Mouse (Mus musculus) adrenal gland, postnatal 36 days (tissue): ENCODE results near the gene Shisa4. TPM values are rescaled to one million over a fixed set of nuclear protein-coding genes. Genes with fewer than 3 reads are reported as not detected.
A peak's percentile ranks its signal among the peaks of the same experiment; 100 is the strongest.

Experiments
- DNase-seq, 2 experiments: peaks; one replicate each; pipeline ENCODE4 v3.0.0; 2021; ENCODE audit warnings: mixed read lengths in 1 of 2
- total RNA-seq, 2 experiments: library from RNA; stranded (reverse); gene quantifications; 2 replicates each; pipeline ENCODE4 v1.2.3; 2021

Gene Shisa4
- total RNA-seq, 2 experiments from 2014 or later, result 6.8 to 9.2 TPM

- peak; percentile 76 to 79 for DNase-seq
These were observed 8.0 kb downstream of the Shisa4 start for GRCm38 (mm10) chr1:135367005-135367404.

GRCm38 (mm10) chr1:135366380-135366779 is 8.7 kb downstream of the Shisa4 start:
- DNase-seq, result no peak

- no peak for DNase-seq
These were observed 11.6 kb downstream of the Shisa4 start for GRCm38 (mm10) chr1:135363446-135363845.

GRCm38 (mm10) chr1:135362115-135362514 is 12.9 kb downstream of the Shisa4 start:
- no peak for DNase-seq

GRCm38 (mm10) chr1:135361491-135361890 is 13.5 kb downstream of the Shisa4 start:
- no peak for DNase-seq

GRCm38 (mm10) chr1:135359071-135359470 is 16.0 kb downstream of the Shisa4 start:
- DNase-seq, result no peak

GRCm38 (mm10) chr1:135351953-135352352 is 23.1 kb downstream of the Shisa4 start:
- DNase-seq, result peak in 1 of 2 experiments; percentile 40

- DNase-seq, result peak; percentile 71 to 72
These were observed 27.4 kb downstream of the Shisa4 start for GRCm38 (mm10) chr1:135347498-135348169.

GRCm38 (mm10) chr1:135346891-135347290 is 28.1 kb downstream of the Shisa4 start:
- no peak for DNase-seq

GRCm38 (mm10) chr1:135344026-135344425 is 31.0 kb downstream of the Shisa4 start:
- no peak for DNase-seq

GRCm38 (mm10) chr1:135341947-135342346 is 33.1 kb downstream of the Shisa4 start:
- peak in 1 of 2 experiments; percentile 12 for DNase-seq

- no peak for DNase-seq
These were observed 44.5 kb downstream of the Shisa4 start for GRCm38 (mm10) chr1:135330578-135330977.

GRCm38 (mm10) chr1:135328368-135328767 is 46.7 kb downstream of the Shisa4 start:
- no peak for DNase-seq

GRCm38 (mm10) chr1:135325934-135326333 is 49.1 kb downstream of the Shisa4 start:
- DNase-seq, result no peak

- peak; percentile 36 to 57 for DNase-seq
These were observed 50.5 kb downstream of the Shisa4 start, which contains the start of gene Lmod1 for GRCm38 (mm10) chr1:135324571-135324970. Gene Lmod1 (plus strand): TSS chr1:135324807.

GRCm38 (mm10) chr1:135323367-135323901 is 51.6 kb downstream of the Shisa4 start:
- DNase-seq, result no peak

Other genes starting within 250 kb of the Shisa4 start
- gene Ptpn7, start 242.5 kb downstream of the Shisa4 start, total RNA-seq, result 1 to 10 TPM in 1 of 2 experiments, under 1 TPM in 1; 0.63 to 1.1 TPM
- 10 to 100 TPM; 52.5 to 56.3 TPM for gene Arl8a, start 228.4 kb downstream of the Shisa4 start, total RNA-seq
- 1 to 10 TPM in 1 of 2 experiments, under 1 TPM in 1; 0.83 to 1.5 TPM for gene Gpr37l1, start 207.6 kb downstream of the Shisa4 start, total RNA-seq
- not detected for gene Elf3, start 116.7 kb downstream of the Shisa4 start, total RNA-seq
- 10 to 100 TPM; 46.3 to 48.9 TPM for gene Rnpep, start 91.2 kb downstream of the Shisa4 start, total RNA-seq
- gene Timm17a, start 61.5 kb downstream of the Shisa4 start, total RNA-seq, result 100 to 1,000 TPM; 212 to 215 TPM
- 1 to 10 TPM; 1.4 to 1.6 TPM for gene Lmod1, start 50.4 kb downstream of the Shisa4 start, total RNA-seq
- gene Ipo9, start 55.3 kb upstream of the Shisa4 start, total RNA-seq, result 10 to 100 TPM; 66.0 to 81.5 TPM
- gene Nav1, start 232.1 kb upstream of the Shisa4 start, total RNA-seq, result 10 to 100 TPM; 11.3 to 17.1 TPM